Comparison of ENCODE assay signal across 8 mouse cellular contexts in genomic region chr14:48537795-48538766, GRCm38 (mm10).
DNase-seq lines count a peak whose midpoint lies in the region; ATAC-seq and TF ChIP-seq lines count a peak whose summit lies in the region.

No protein-coding gene starts in this region.

- H3K27ac ChIP-seq in gastrocnemius, adult 2 months = no peak overlapping the region
- H3K27ac ChIP-seq in hindbrain, embryonic 11.5 days (ENCODE audit: low read depth, low read length) = no peak overlapping the region

- no peaks in the 10 kb centered on the region for H3K9me3 ChIP-seq in hindbrain, embryonic 11.5 days (ENCODE audit: control insufficient read depth, low read length)

- H3K4me2 ChIP-seq in hindbrain, embryonic 11.5 days (replicated peaks; ENCODE audit: low read depth, low read length) = no peak overlapping the region

- no peak for ATAC-seq in hindbrain, embryonic 11.5 days (ENCODE audit: low FRiP score)

- H3K36me3 ChIP-seq in hindbrain, embryonic 11.5 days (ENCODE audit: control insufficient read depth, insufficient read depth, low read length) = no peaks in the 10 kb centered on the region

- no peaks in the 10 kb centered on the region for H3K27me3 ChIP-seq in hindbrain, embryonic 11.5 days (ENCODE audit: control insufficient read depth, insufficient read depth, low read length)

- 64% methylated on average over 14 of the region's 14 CpGs for WGBS in hindbrain, embryonic 11.5 days

- H3K4me3 ChIP-seq in gastrocnemius, adult 2 months = no peak overlapping the region
- no peak overlapping the region for H3K4me3 ChIP-seq in hindbrain, embryonic 11.5 days (ENCODE audit: low read depth, low read length)

- no peaks in the 10 kb centered on the region for H3K4me1 ChIP-seq in hindbrain, embryonic 11.5 days (replicated peaks; ENCODE audit: control insufficient read depth, insufficient read depth, low read length)

- no peak overlapping the region for H3K9ac ChIP-seq in hindbrain, embryonic 11.5 days (ENCODE audit: low read depth, low read length)

- intact Hi-C loops in gastrocnemius, adult 2 months (cut with DNase I) = no loop called here
- intact Hi-C loops in heart, postnatal 14 days (cut with DNase I) = no loop called here

- no peak for TF ChIP-seq CTCF in gastrocnemius, adult 2 months (IDR thresholded peaks at IDR 0.05)

- DNase-seq in gastrocnemius, adult 2 months = peak; percentile 42
- DNase-seq in gastrocnemius, adult 8-10 months (ENCODE audit: low spot score in 2 of 2) = no peak
- DNase-seq in urinary bladder, adult 2 months (ENCODE audit: low spot score) = peak; percentile 22
- DNase-seq in urinary bladder, postnatal 25 days (ENCODE audit: low spot score) = no peak
- DNase-seq in heart, postnatal 14 days = peak; percentile 36 to 64
- DNase-seq in retina, postnatal 7 days (ENCODE audit: low read depth, low spot score) = peak; percentile 43
- no peak for DNase-seq in embryo, embryonic 10.5 days (ENCODE audit: low spot score)
- no peak for DNase-seq in hindbrain, embryonic 11.5 days (ENCODE audit: low spot score)

Comparison
In these comparisons a context has a peak if more than half of its experiments do, and no peak if none do; other contexts are left out.
1. DNase-seq: peak in gastrocnemius, adult 2 months (single experiment), urinary bladder, adult 2 months (single experiment), heart, postnatal 14 days (2 of 2) and retina, postnatal 7 days (single experiment); none in gastrocnemius, adult 8-10 months (0 of 2), urinary bladder, postnatal 25 days (single experiment), embryo, embryonic 10.5 days (single experiment) and hindbrain, embryonic 11.5 days (single experiment).